Mouse (Mus musculus) skeletal muscle tissue, adult 2 months (tissue): ENCODE measurements around the gene Timm8b.
"Not testable (repeated sequence)": the region's sequence is repeated elsewhere in the genome, so short reads cannot be mapped to it uniquely, and the experiment has no call there.

Source experiments
- DNase-seq: peaks from one replicate; pipeline ENCODE4 v3.0.0-alpha.2; 2012; ENCODE audit warnings: low read depth, low spot score

Timm8b gene

GRCm38 (mm10) chr9:50602055-50602845 lies 1.5 kb upstream of the Timm8b start:
- DNase-seq, result no peak

GRCm38 (mm10) chr9:50603998-50604324 lies 251 bp downstream of the Timm8b start:
- DNase-seq, result no peak

GRCm38 (mm10) chr9:50604338-50604737 lies 628 bp downstream of the Timm8b start:
- no peak for DNase-seq

- DNase-seq, result no peak
These were observed 8.4 kb downstream of the Timm8b start for GRCm38 (mm10) chr9:50612115-50612514.

- no peak for DNase-seq
These were observed 12.5 kb downstream of the Timm8b start for GRCm38 (mm10) chr9:50616161-50616560.

- peak; percentile 88 for DNase-seq
These were observed 13.3 kb downstream of the Timm8b start, which contains the start of the genes Pih1d2 and Nkapd1 for GRCm38 (mm10) chr9:50616766-50617603. Gene Pih1d2, plus strand, starts transcription at chr9:50617321. Gene Nkapd1, minus strand, starts transcription at chr9:50617464.

GRCm38 (mm10) chr9:50617794-50618330 lies 14.2 kb downstream of the Timm8b start:
- DNase-seq, result no peak

GRCm38 (mm10) chr9:50630903-50631302 lies 27.2 kb downstream of the Timm8b start:
- DNase-seq, result not testable (repeated sequence)

- no peak for DNase-seq
These were observed 28.4 kb downstream of the Timm8b start for GRCm38 (mm10) chr9:50632016-50632688.

- no peak for DNase-seq
These were observed 29.3 kb downstream of the Timm8b start for GRCm38 (mm10) chr9:50633059-50633458.

GRCm38 (mm10) chr9:50634270-50634669 lies 30.6 kb downstream of the Timm8b start:
- DNase-seq, result no peak

- peak; percentile 11 for DNase-seq
These were observed 43.2 kb downstream of the Timm8b start for GRCm38 (mm10) chr9:50646826-50647370.

- DNase-seq, result no peak
These were observed 46.8 kb downstream of the Timm8b start for GRCm38 (mm10) chr9:50650503-50650902.
